Mouse (Mus musculus) thymus, postnatal 10 days (tissue): ENCODE data around the gene Foxp1.

Experiments used
- DNase-seq, 2 experiments: peaks; one replicate each; pipeline ENCODE4 v3.0.0; 2021; ENCODE audit warnings: low spot score in 2 of 2

Foxp1 gene

GRCm38 (mm10) chr6:99050288-99051006 is 472.1 kb downstream of the Foxp1 start:
- no peak for DNase-seq

GRCm38 (mm10) chr6:99047322-99047721 is 475.2 kb downstream of the Foxp1 start:
- no peak for DNase-seq

- no peak for DNase-seq
Observed at GRCm38 (mm10) chr6:99045845-99046788, 476.4 kb downstream of the Foxp1 start.

GRCm38 (mm10) chr6:99043932-99044664 is 478.4 kb downstream of the Foxp1 start:
- DNase-seq: no peak

- DNase-seq: no peak
Observed at GRCm38 (mm10) chr6:99043226-99043625, 479.3 kb downstream of the Foxp1 start.

- no peak for DNase-seq
Observed at GRCm38 (mm10) chr6:99042175-99042954, 480.2 kb downstream of the Foxp1 start.

- DNase-seq: no peak
Observed at GRCm38 (mm10) chr6:99038977-99039376, 483.5 kb downstream of the Foxp1 start.

- no peak for DNase-seq
Observed at GRCm38 (mm10) chr6:99035459-99036375, 486.8 kb downstream of the Foxp1 start.

- no peak for DNase-seq
Observed at GRCm38 (mm10) chr6:99033062-99033461, 489.5 kb downstream of the Foxp1 start.

- no peak for DNase-seq
Observed at GRCm38 (mm10) chr6:99031321-99031903, 491.1 kb downstream of the Foxp1 start.

- DNase-seq: no peak
Observed at GRCm38 (mm10) chr6:99030251-99030650, 492.3 kb downstream of the Foxp1 start.

GRCm38 (mm10) chr6:99029438-99029837 is 493.1 kb downstream of the Foxp1 start:
- no peak for DNase-seq

GRCm38 (mm10) chr6:99028989-99029305 is 493.6 kb downstream of the Foxp1 start:
- no peak for DNase-seq

GRCm38 (mm10) chr6:99028161-99028988 is 494.1 kb downstream of the Foxp1 start:
- peak; percentile 58 to 65 for DNase-seq

- peak in 1 of 2 experiments; percentile 21 for DNase-seq
Observed at GRCm38 (mm10) chr6:99027542-99028160, 494.9 kb downstream of the Foxp1 start.

- DNase-seq: peak in 1 of 2 experiments; percentile 27
Observed at GRCm38 (mm10) chr6:99026635-99027541, 495.6 kb downstream of the Foxp1 start.

- DNase-seq: peak in 1 of 2 experiments; percentile 37
Observed at GRCm38 (mm10) chr6:99026040-99026439, 496.5 kb downstream of the Foxp1 start.
